Mouse (Mus musculus) liver, postnatal 0 days (tissue): ENCODE results near the gene Mrpl45. TPM values are rescaled to one million over a fixed set of nuclear protein-coding genes. Genes with fewer than 3 reads are reported as not detected.

ENCODE experiments used
- ATAC-seq: fragments of 200-750 bp; cut with Nextera tagmentation; 2 replicates; pipeline ENCODE4 v1.8.0; 2017; ENCODE audit warnings: mild to moderate bottlenecking, moderate library complexity
- DNase-seq: peaks from one replicate; pipeline ENCODE4 v3.0.0-alpha.2; 2016
- H3K27ac ChIP-seq: fragments of 300-500 bp; sonication (generic); 2 replicates; pipeline ENCODE4 v1.5.1; 2014; ENCODE audit warnings: antibody characterized with exemption, moderate library complexity, mild to moderate bottlenecking, low read depth
- H3K27me3 ChIP-seq: fragments of 300-500 bp; sonication (generic); 2 replicates; pipeline ENCODE4 v1.6.1; 2014; ENCODE audit warnings: low read length, control low read depth, mixed read lengths; ENCODE audit not compliant: insufficient read depth
- H3K36me3 ChIP-seq: fragments of 300-500 bp; sonication (generic); replicated peaks from 2 replicates; pipeline ENCODE4 v1.6.1; 2014; ENCODE audit warnings: mild to moderate bottlenecking, control low read depth, low read length, moderate library complexity, mixed read lengths; ENCODE audit not compliant: insufficient read depth
- H3K4me1 ChIP-seq: fragments of 300-500 bp; sonication (generic); 2 replicates; pipeline ENCODE4 v1.6.1; 2014; ENCODE audit warnings: antibody characterized with exemption, mild to moderate bottlenecking, control low read depth; ENCODE audit not compliant: insufficient read depth
- H3K4me2 ChIP-seq: fragments of 300-500 bp; sonication (generic); 2 replicates; pipeline ENCODE4 v1.6.1; 2014; ENCODE audit warnings: low read depth, mild to moderate bottlenecking, low read length, moderate library complexity, mixed read lengths
- H3K4me3 ChIP-seq: fragments of 300-500 bp; sonication (generic); 2 replicates; pipeline ENCODE4 v1.5.1; 2014; ENCODE audit warnings: low read depth, low read length
- H3K9ac ChIP-seq: fragments of 300-500 bp; sonication (generic); replicated peaks from 2 replicates; pipeline ENCODE4 v1.6.1; 2014; ENCODE audit warnings: mild to moderate bottlenecking, moderate library complexity
- H3K9me3 ChIP-seq: fragments of 300-500 bp; sonication (generic); 2 replicates; pipeline ENCODE4 v1.6.1; 2016; ENCODE audit warnings: mild to moderate bottlenecking, control low read depth, low read length, mixed read lengths
- CTCF ChIP-seq: sonication (generic); IDR thresholded peaks from 2 replicates; pipeline ENCODE4 v1.5.1; 2016; ENCODE audit warnings: antibody characterized with exemption, low read depth
- EP300 ChIP-seq: IDR thresholded peaks from 2 replicates; pipeline ENCODE4 v1.6.1; 2016; ENCODE audit warnings: antibody characterized with exemption, low read depth, mild to moderate bottlenecking
- WGBS: fragments of 180-500 bp; shearing (Covaris S2); extraction: QIAGEN DNeasy Blood & Tissue Kit; methylation state at CpG from one replicate; pipeline ENCODE4 v1.1.7; 2014; ENCODE audit not compliant: insufficient replicate concordance; 5-methylcytosine and 5-hydroxymethylcytosine counted together
- polyA plus RNA-seq: library from polyadenylated mRNA; unstranded; fragments of >200 nt; fragmentation: Nextera tagmentation; extraction: Ambion mirVana; gene quantifications from 2 replicates; pipeline ENCODE4 v1.2.1, GENCODE M21; 2015

Mrpl45 gene
- polyA plus RNA-seq, 1 experiment from 2014 or later = 19.8 TPM

- H3K36me3 ChIP-seq = no peaks in the 10 kb centered on the region
- H3K27me3 ChIP-seq = 0 out of 2 replicates have a peak, but pooled peaks cover 3% of the 10 kb centered on the region
- no peaks in the 10 kb centered on the region for H3K9me3 ChIP-seq
- no peak for ATAC-seq
- H3K4me3 ChIP-seq = no peak overlapping the region
- no peak for TF ChIP-seq EP300
- no peak for TF ChIP-seq CTCF
- H3K27ac ChIP-seq = no peak overlapping the region
- DNase-seq = no peak
- H3K4me2 ChIP-seq = peak overlapping the region; percentile 59
- H3K9ac ChIP-seq = no peak overlapping the region
- H3K4me1 ChIP-seq = peaks cover 4% of the 10 kb centered on the region
- 38% methylated on average over 8 of the region's 8 CpGs for WGBS
Measured at GRCm38 (mm10) chr11:97343175-97343574, 27.7 kb downstream of the Mrpl45 start.

- no peak overlapping the region for H3K4me3 ChIP-seq
- TF ChIP-seq EP300 (no peak), CTCF (peak; percentile 63)
- WGBS = 24% methylated on average over 17 of the region's 17 CpGs
- no peaks in the 10 kb centered on the region for H3K9me3 ChIP-seq
- H3K4me2 ChIP-seq = peak overlapping the region; percentile 59
- peak; percentile 66 for DNase-seq
- H3K4me1 ChIP-seq = peaks cover 4% of the 10 kb centered on the region
- H3K9ac ChIP-seq = no peak overlapping the region
- no peak; the same call in 1 of the 2 replicates for ATAC-seq
- H3K36me3 ChIP-seq = no peaks in the 10 kb centered on the region
- H3K27ac ChIP-seq = no peak overlapping the region
- 0 out of 2 replicates have a peak, but pooled peaks cover 3% of the 10 kb centered on the region for H3K27me3 ChIP-seq
Measured at GRCm38 (mm10) chr11:97343619-97344018, 28.1 kb downstream of the Mrpl45 start.

- Histone ChIP-seq H3K27me3 (no peaks in the 10 kb centered on the region), H3K9ac (no peak overlapping the region), H3K4me1 (peaks cover 8% of the 10 kb centered on the region), H3K36me3 (no peaks in the 10 kb centered on the region), H3K9me3 (no peaks in the 10 kb centered on the region), H3K4me2 (no peak overlapping the region), H3K27ac (no peak overlapping the region), H3K4me3 (no peak overlapping the region)
- ATAC-seq (no peak), DNase-seq (no peak)
- TF ChIP-seq EP300 (no peak), CTCF (no peak)
- 41% methylated on average over 10 of the region's 10 CpGs for WGBS
Measured at GRCm38 (mm10) chr11:97345446-97345845, 29.9 kb downstream of the Mrpl45 start.

- Histone ChIP-seq H3K27me3 (no peaks in the 10 kb centered on the region), H3K4me1 (peaks cover 8% of the 10 kb centered on the region), H3K9me3 (no peaks in the 10 kb centered on the region), H3K27ac (no peak overlapping the region), H3K4me3 (no peak overlapping the region), H3K4me2 (no peak overlapping the region), H3K36me3 (no peaks in the 10 kb centered on the region), H3K9ac (no peak overlapping the region)
- TF ChIP-seq EP300 (no peak), CTCF (no peak)
- no peak for ATAC-seq
- WGBS = 77% methylated on average over 9 of the region's 9 CpGs
- no peak for DNase-seq
Measured at GRCm38 (mm10) chr11:97346383-97346782, 30.9 kb downstream of the Mrpl45 start.

- ATAC-seq (no peak), DNase-seq (no peak)
- H3K4me2 ChIP-seq = no peak overlapping the region
- WGBS = 68% methylated on average over 9 of the region's 9 CpGs
- H3K9me3 ChIP-seq = no peaks in the 10 kb centered on the region
- TF ChIP-seq EP300 = no peak
- TF ChIP-seq CTCF = no peak
- H3K27me3 ChIP-seq = no peaks in the 10 kb centered on the region
- no peak overlapping the region for H3K9ac ChIP-seq
- no peaks in the 10 kb centered on the region for H3K36me3 ChIP-seq
- H3K4me3 ChIP-seq = no peak overlapping the region
- peaks cover 8% of the 10 kb centered on the region for H3K4me1 ChIP-seq
- no peak overlapping the region for H3K27ac ChIP-seq
Measured at GRCm38 (mm10) chr11:97347291-97347690, 31.8 kb downstream of the Mrpl45 start.

- Histone ChIP-seq H3K27ac (no peak overlapping the region), H3K9me3 (no peaks in the 10 kb centered on the region), H3K4me2 (no peak overlapping the region), H3K36me3 (no peaks in the 10 kb centered on the region), H3K27me3 (no peaks in the 10 kb centered on the region), H3K9ac (no peak overlapping the region), H3K4me1 (peaks cover 4% of the 10 kb centered on the region; the same call in 1 of the 2 replicates), H3K4me3 (no peak overlapping the region)
- TF ChIP-seq CTCF (no peak), EP300 (no peak)
- ATAC-seq = peak; percentile 83
- peak; percentile 76 for DNase-seq
- 18% methylated on average over 2 of the region's 2 CpGs for WGBS
Measured at GRCm38 (mm10) chr11:97350035-97350434, 34.5 kb downstream of the Mrpl45 start.
